Mouse (Mus musculus) liver, adult 2 months (tissue): ENCODE data around the gene Dyrk4.

Experiments
- CTCF ChIP-seq: fragments of 200-500 bp; IDR thresholded peaks from 2 replicates; pipeline ENCODE4 v1.5.1; 2011; ENCODE audit warnings: low read depth, low read length, control low read depth
- POLR2A ChIP-seq: fragments of 200-500 bp; IDR thresholded peaks from 2 replicates; pipeline ENCODE4 v1.6.1; 2011; ENCODE audit warnings: low read length, control low read depth; ENCODE audit not compliant: insufficient read depth; ENCODE audit errors: extremely low read depth

- no peak for TF ChIP-seq CTCF
- no peak for TF ChIP-seq POLR2A
Measured at GRCm38 (mm10) chr6:126938853-126939486, 17.3 kb upstream of the Dyrk4 start.
